Mouse (Mus musculus) midbrain, embryonic 15.5 days (tissue): ENCODE results near the gene Prox1. TPM values are rescaled to one million over a fixed set of nuclear protein-coding genes. Genes with fewer than 3 reads are reported as not detected.

Source experiments
- ATAC-seq: fragments of 200-750 bp; cut with Nextera tagmentation; replicated peaks from 2 replicates; pipeline ENCODE4 v1.8.0; 2017; ENCODE audit warnings: moderate TSS enrichment
- H3K27ac ChIP-seq: fragments of 300-500 bp; sonication (generic); 2 replicates; pipeline ENCODE4 v1.5.1; 2015; ENCODE audit warnings: mild to moderate bottlenecking, inconsistent platforms
- H3K27me3 ChIP-seq: fragments of 300-500 bp; sonication (generic); replicated peaks from 2 replicates; pipeline ENCODE4 v1.6.1; 2015; ENCODE audit warnings: inconsistent platforms
- H3K36me3 ChIP-seq: fragments of 300-500 bp; sonication (generic); replicated peaks from 2 replicates; pipeline ENCODE4 v1.6.1; 2015; ENCODE audit warnings: inconsistent platforms
- H3K4me1 ChIP-seq: fragments of 300-500 bp; sonication (generic); 2 replicates; pipeline ENCODE4 v1.6.1; 2015; ENCODE audit warnings: inconsistent platforms
- H3K4me2 ChIP-seq: fragments of 300-500 bp; sonication (generic); 2 replicates; pipeline ENCODE4 v1.6.1; 2015; ENCODE audit warnings: inconsistent platforms, mild to moderate bottlenecking, moderate library complexity
- H3K4me3 ChIP-seq: fragments of 300-500 bp; sonication (generic); 2 replicates; pipeline ENCODE4 v1.5.1; 2015; ENCODE audit warnings: mild to moderate bottlenecking, inconsistent platforms
- H3K9ac ChIP-seq: fragments of 300-500 bp; sonication (generic); 2 replicates; pipeline ENCODE4 v1.6.1; 2015; ENCODE audit warnings: mild to moderate bottlenecking, inconsistent platforms
- H3K9me3 ChIP-seq: fragments of 300-500 bp; sonication (generic); 2 replicates; pipeline ENCODE4 v1.6.1; 2016; ENCODE audit warnings: inconsistent platforms
- WGBS: fragments of 180-500 bp; shearing (Covaris S2); methylation state at CpG from one replicate; pipeline ENCODE4 v1.1.7; 2015; ENCODE audit warnings: mixed read lengths; 5-methylcytosine and 5-hydroxymethylcytosine counted together
- polyA plus RNA-seq: library from polyadenylated mRNA; unstranded; fragments of >200 nt; fragmentation: Nextera tagmentation; extraction: Ambion mirVana; gene quantifications from 2 replicates; pipeline ENCODE4 v1.2.1, GENCODE M21; 2015

Prox1 gene
- polyA plus RNA-seq = 11.1 and 14.1 TPM in 2 replicates

DNA sequence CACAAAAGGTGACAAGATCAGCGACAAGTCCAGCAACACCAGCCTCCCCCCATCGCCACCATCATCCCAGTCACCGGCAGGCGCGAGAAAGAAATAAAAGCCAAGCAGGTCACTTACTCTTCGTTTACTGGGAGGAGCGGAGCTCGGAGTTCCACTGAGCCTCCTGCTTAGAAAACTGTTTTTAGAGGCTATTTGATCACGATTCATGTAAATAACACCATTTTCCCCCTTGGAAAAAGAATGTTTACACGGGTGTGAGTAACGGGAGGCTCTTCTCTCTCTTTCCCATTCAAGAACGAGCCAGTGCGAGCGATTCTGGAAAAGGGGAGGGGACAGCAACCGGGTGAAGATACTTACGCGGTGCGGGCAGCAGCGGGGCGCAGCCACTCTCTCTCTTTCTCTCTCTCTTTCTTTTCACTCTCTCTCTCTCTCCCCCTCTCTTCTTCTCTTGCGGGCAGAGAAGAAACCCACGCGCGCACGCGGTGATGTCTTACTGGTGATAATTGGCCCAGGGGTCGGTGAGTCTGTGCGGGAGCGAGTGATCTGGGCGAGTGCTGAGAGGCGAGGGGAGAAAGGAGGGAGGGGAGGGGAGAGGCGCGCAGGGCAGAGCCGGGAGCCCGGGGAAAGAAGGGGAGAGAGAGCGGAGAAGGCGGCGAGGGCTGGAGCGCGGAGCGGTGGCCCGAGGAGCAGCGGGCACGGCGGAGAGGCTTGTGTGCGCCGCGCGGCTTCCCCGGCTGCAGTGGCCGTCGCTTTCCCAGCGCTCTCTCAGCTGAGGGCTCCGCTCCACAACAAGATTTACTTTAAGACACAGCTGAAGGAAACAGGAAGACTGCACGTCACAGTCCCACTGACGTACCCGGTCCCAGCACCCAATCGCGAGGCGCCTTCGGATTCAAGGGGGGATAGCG, at the start of gene Prox1:
Gene Prox1 (minus strand): TSS at position 804 of the 908 bp plus-strand sequence.
- Histone ChIP-seq H3K4me1 (peaks cover 54% of the 10 kb centered on the region), H3K27ac (peak within 1 kb of the TSS; percentile 83), H3K36me3 (no peaks in the 10 kb centered on the region), H3K4me3 (peak within 1 kb of the TSS; percentile 55), H3K4me2 (peak within 1 kb of the TSS; percentile 95), H3K27me3 (peaks cover 22% of the 10 kb centered on the region), H3K9me3 (no peaks in the 10 kb centered on the region), H3K9ac (peak within 1 kb of the TSS; percentile 52)
- peak; percentile 88 for ATAC-seq
- WGBS = under 1% methylated on average over 62 of the region's 62 CpGs

DNA sequence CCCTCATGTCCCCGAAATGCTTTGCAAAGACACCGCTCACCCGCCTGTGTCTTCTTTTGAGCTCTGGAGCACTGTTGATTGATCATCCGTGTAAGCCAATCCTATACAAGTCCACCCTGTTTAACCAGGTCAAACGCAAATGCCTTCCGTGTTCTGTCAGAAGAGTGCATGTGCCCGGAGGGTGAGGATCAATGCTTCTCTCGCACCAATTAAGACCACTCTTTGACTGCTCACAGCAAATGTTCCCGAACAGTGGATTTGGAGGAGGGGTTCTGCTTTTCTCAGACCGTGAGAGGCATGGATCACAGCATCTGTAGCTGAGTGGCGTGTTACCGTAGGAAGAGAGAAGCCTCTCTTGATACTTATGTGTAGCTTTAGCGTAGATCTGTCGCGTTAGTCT, 46.1 kb upstream of the Prox1 start:
- H3K36me3 ChIP-seq = no peaks in the 10 kb centered on the region
- 54% methylated on average over 15 of the region's 15 CpGs for WGBS
- H3K9ac ChIP-seq = no peak overlapping the region
- H3K9me3 ChIP-seq = no peaks in the 10 kb centered on the region
- no peak overlapping the region for H3K4me3 ChIP-seq
- H3K4me2 ChIP-seq = no peak overlapping the region
- ATAC-seq = no peak
- no peak overlapping the region for H3K27ac ChIP-seq
- H3K4me1 ChIP-seq = no peaks in the 10 kb centered on the region
- H3K27me3 ChIP-seq = no peaks in the 10 kb centered on the region

GRCm38 (mm10) chr1:190214626-190215025, 44.1 kb upstream of the Prox1 start:
- no peaks in the 10 kb centered on the region for H3K27me3 ChIP-seq
- no peak for ATAC-seq
- H3K4me2 ChIP-seq = no peak overlapping the region
- H3K4me1 ChIP-seq = no peaks in the 10 kb centered on the region
- H3K4me3 ChIP-seq = no peak overlapping the region
- no peak overlapping the region for H3K9ac ChIP-seq
- H3K27ac ChIP-seq = no peak overlapping the region
- 83% methylated on average over 7 of the region's 7 CpGs for WGBS
- no peaks in the 10 kb centered on the region for H3K36me3 ChIP-seq
- no peaks in the 10 kb centered on the region for H3K9me3 ChIP-seq

- no peaks in the 10 kb centered on the region for H3K27me3 ChIP-seq
- H3K4me3 ChIP-seq = no peak overlapping the region
- no peaks in the 10 kb centered on the region for H3K9me3 ChIP-seq
- H3K4me2 ChIP-seq = no peak overlapping the region
- H3K9ac ChIP-seq = no peak overlapping the region
- WGBS = 92% methylated on average over 6 of the region's 6 CpGs
- ATAC-seq = no peak
- no peak overlapping the region for H3K27ac ChIP-seq
- H3K4me1 ChIP-seq = no peaks in the 10 kb centered on the region
- H3K36me3 ChIP-seq = no peaks in the 10 kb centered on the region
Measured at GRCm38 (mm10) chr1:190213175-190213574, 42.7 kb upstream of the Prox1 start.

- H3K36me3 ChIP-seq = no peaks in the 10 kb centered on the region
- no peak for ATAC-seq
- no peak overlapping the region for H3K27ac ChIP-seq
- no peak overlapping the region for H3K9ac ChIP-seq
- 93% methylated on average over 8 of the region's 8 CpGs for WGBS
- no peaks in the 10 kb centered on the region for H3K4me1 ChIP-seq
- no peak overlapping the region for H3K4me3 ChIP-seq
- no peaks in the 10 kb centered on the region for H3K27me3 ChIP-seq
- H3K9me3 ChIP-seq = no peaks in the 10 kb centered on the region
- H3K4me2 ChIP-seq = no peak overlapping the region
Measured at GRCm38 (mm10) chr1:190207246-190207645, 36.7 kb upstream of the Prox1 start.

- Histone ChIP-seq H3K4me2 (no peak overlapping the region), H3K9ac (no peak overlapping the region), H3K9me3 (no peaks in the 10 kb centered on the region), H3K27me3 (no peaks in the 10 kb centered on the region), H3K36me3 (no peaks in the 10 kb centered on the region), H3K4me3 (no peak overlapping the region), H3K27ac (no peak overlapping the region), H3K4me1 (no peaks in the 10 kb centered on the region)
- ATAC-seq = no peak
- WGBS = 98% methylated on average over 2 of the region's 2 CpGs
Measured at GRCm38 (mm10) chr1:190205691-190206090, 35.2 kb upstream of the Prox1 start.

DNA sequence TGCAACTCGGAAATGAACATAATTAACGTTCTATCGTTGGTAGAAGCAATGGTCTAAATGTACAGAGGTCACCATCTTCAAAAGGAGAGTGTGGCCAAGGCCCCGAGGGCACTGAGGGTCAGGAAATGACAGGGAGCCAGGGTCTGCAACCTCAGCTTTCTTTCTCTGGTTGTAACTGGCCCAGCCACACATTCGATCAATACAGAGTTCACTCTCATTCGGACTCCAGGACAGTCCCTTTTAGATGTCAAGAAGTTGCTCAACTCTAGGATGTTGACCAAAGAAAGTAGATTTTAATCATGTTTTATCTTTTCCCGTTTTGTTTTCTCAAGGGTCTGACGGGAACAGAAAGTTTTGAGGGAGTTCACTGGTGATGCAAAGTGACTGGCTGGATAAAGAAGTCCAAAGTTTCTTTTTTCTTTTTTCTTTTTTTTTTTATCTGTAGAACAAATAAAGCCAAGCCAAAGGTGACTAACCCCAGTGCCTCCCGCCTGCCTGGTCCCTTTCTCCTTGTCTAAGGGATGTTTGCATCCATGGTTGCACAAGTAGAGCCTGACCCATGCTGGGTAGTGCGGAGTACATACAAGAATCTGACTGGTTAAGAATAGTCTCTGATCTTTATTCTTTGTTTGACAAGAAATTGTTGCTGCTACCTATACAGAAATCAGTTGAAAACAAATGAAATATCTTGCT, 34.0 kb upstream of the Prox1 start:
- no peak overlapping the region for H3K27ac ChIP-seq
- 48% methylated on average over 10 of the region's 10 CpGs for whole genome bisulfite sequencing
- no peak overlapping the region for H3K4me2 ChIP-seq
- H3K27me3 ChIP-seq = no peaks in the 10 kb centered on the region
- H3K9ac ChIP-seq = no peak overlapping the region
- ATAC-seq = no peak
- no peaks in the 10 kb centered on the region for H3K36me3 ChIP-seq
- H3K4me1 ChIP-seq = no peaks in the 10 kb centered on the region
- no peak overlapping the region for H3K4me3 ChIP-seq
- H3K9me3 ChIP-seq = no peaks in the 10 kb centered on the region

DNA sequence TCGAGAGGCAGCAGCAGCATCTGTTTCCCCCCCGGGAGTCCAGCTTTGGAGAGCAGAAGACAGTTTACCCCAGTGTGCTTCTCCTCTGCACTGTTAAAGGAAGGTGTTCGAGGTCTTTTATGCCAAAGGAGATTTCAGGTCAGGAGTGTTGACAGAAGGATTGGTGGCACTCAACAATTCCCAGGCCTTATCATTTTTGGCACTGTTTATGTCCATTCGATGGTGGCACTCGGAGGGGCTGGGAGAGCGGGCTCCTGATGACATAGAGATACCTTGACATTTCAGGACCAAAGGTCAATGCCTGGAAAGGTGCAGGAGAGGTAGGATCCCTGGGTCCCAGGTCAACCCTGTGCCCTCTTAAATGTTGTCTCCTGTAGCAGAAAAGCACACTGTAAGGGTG, 31.2 kb upstream of the Prox1 start:
- H3K4me3 ChIP-seq = no peak overlapping the region
- 88% methylated on average over 6 of the region's 6 CpGs for WGBS

GRCm38 (mm10) chr1:190200996-190201395, 30.5 kb upstream of the Prox1 start:
- Histone ChIP-seq H3K9ac (no peak overlapping the region), H3K4me3 (no peak overlapping the region), H3K27me3 (no peaks in the 10 kb centered on the region), H3K4me2 (no peak overlapping the region), H3K9me3 (no peaks in the 10 kb centered on the region), H3K36me3 (no peaks in the 10 kb centered on the region), H3K27ac (no peak overlapping the region), H3K4me1 (no peaks in the 10 kb centered on the region)
- ATAC-seq = no peak
- WGBS = 94% methylated on average over 4 of the region's 4 CpGs

More for the DNA sequence above, 31.2 kb upstream of the Prox1 start:
- Histone ChIP-seq H3K9me3 (no peaks in the 10 kb centered on the region), H3K36me3 (no peaks in the 10 kb centered on the region), H3K27me3 (no peaks in the 10 kb centered on the region), H3K27ac (no peak overlapping the region), H3K9ac (no peak overlapping the region), H3K4me2 (no peak overlapping the region), H3K4me1 (no peaks in the 10 kb centered on the region)
- no peak for ATAC-seq

GRCm38 (mm10) chr1:190198247-190198646, 27.7 kb upstream of the Prox1 start:
- no peaks in the 10 kb centered on the region for H3K9me3 ChIP-seq
- no peak overlapping the region for H3K9ac ChIP-seq
- no peak overlapping the region for H3K4me2 ChIP-seq
- H3K27ac ChIP-seq = no peak overlapping the region
- no peaks in the 10 kb centered on the region for H3K36me3 ChIP-seq
- no peaks in the 10 kb centered on the region; the same call in 1 of the 2 replicates for H3K27me3 ChIP-seq
- no peaks in the 10 kb centered on the region for H3K4me1 ChIP-seq
- no peak overlapping the region for H3K4me3 ChIP-seq
- WGBS = 87% methylated on average over 2 of the region's 2 CpGs
- no peak for ATAC-seq

DNA sequence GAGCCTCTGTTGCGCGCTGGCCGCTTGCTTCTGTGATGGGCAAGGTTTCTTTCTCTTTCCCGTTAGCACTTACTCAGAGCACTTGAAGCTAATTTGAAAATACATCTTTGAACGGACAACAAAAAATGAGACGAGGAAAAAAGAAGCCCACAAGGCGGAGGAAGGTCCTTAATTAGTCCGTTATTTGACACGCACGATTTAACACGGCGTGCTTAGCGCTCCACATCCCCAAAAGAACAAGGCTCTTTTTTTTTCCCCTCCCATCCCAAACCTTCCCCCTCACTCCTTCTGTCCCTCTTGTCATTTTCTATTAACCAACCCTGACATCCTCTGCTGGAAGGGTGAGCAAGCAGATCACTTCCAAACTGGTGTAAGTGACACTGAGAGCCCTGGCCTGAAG, 21.5 kb upstream of the Prox1 start:
- Histone ChIP-seq H3K4me1 (peaks cover 13% of the 10 kb centered on the region), H3K27me3 (no peaks in the 10 kb centered on the region; the same call in 1 of the 2 replicates), H3K9me3 (no peaks in the 10 kb centered on the region), H3K9ac (no peak overlapping the region), H3K27ac (no peak overlapping the region), H3K4me2 (no peak overlapping the region), H3K4me3 (no peak overlapping the region), H3K36me3 (no peaks in the 10 kb centered on the region)
- ATAC-seq = no peak
- WGBS = 30% methylated on average over 13 of the region's 13 CpGs

DNA sequence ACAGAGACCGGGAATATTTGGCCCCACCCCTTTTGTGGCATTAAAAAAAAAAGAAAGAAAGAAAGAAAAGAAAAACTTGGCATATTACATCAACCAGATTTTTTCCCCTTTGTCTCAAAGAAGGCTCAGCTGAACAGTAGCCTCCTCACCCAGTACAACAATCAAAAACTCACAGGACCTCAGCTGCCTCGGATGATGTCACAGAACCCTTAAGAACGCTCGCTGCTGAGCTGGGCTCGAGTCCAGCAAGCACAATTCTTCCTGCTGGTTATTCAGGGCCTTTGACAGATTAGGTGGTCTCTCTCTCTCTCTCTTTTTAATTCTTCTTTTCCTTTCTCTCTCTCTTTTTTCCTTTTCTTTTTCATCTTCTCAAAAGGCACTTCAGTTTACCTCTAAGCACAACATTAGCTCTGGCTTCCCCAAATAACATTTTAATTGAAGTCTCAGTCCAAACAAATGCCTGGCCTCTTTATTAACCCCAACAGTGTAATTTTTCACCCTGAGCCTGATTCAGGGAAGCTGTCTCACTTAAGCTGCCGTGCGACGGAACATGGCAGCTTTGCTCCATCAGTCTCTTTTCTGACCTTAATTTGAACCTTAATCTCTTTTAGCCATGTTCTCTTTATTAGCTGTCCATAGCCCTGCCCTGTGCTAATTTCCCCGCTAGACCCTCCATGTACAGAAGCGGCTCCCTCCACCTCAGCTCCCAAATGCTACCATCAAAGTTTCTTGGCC, 19.9 kb upstream of the Prox1 start:
- no peak overlapping the region for H3K4me2 ChIP-seq
- H3K4me3 ChIP-seq = no peak overlapping the region
- ATAC-seq = no peak
- no peaks in the 10 kb centered on the region for H3K9me3 ChIP-seq
- H3K4me1 ChIP-seq = peaks cover 13% of the 10 kb centered on the region
- no peaks in the 10 kb centered on the region; the same call in 1 of the 2 replicates for H3K27me3 ChIP-seq
- H3K27ac ChIP-seq = no peak overlapping the region
- 13% methylated on average over 10 of the region's 10 CpGs for WGBS
- H3K36me3 ChIP-seq = no peaks in the 10 kb centered on the region
- H3K9ac ChIP-seq = no peak overlapping the region
